18 mouse cellular contexts compared by ENCODE assay signal in the genomic region with DNA sequence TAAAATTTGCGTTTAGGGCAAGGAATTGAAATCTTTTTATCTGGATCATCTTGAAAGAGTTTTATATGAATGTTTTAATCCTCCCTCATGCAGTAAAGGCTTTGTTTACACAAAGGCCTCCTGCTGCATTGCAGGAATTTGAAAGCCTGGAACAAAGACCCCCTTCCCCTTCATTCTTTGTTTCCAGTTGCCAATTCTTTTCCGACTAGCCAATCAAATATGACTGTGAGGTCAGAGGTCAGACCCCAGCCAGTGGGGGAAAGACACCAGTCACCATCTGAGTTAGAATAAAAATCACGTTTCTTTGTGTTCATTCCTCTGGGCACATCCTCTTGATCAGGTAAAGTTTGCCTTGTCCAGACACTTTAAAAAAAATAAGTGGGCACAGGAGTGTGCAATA.
"Had no signal": no experiment of that assay in that cellular context is flagged by ENCODE, and none has a peak within 500 bp of the region (broad histone marks: within the 10 kb centered on the region; RNA-seq: fewer than 3 reads in every experiment).

No protein-coding gene starts in this region.

- H3K36me3 ChIP-seq: limb, embryonic 12.5 days; liver, embryonic 13.5 days; lung, embryonic 15.5 days; neural tube, embryonic 13.5 days had no signal

- H3K4me3 ChIP-seq: limb, embryonic 12.5 days; liver, embryonic 13.5 days; lung, embryonic 15.5 days; neural tube, embryonic 13.5 days had no signal

- H3K9ac ChIP-seq: limb, embryonic 12.5 days; liver, embryonic 13.5 days; liver, postnatal 0 days; lung, embryonic 15.5 days; neural tube, embryonic 13.5 days had no signal

- DNase-seq: kidney, adult 9 months; kidney, postnatal 36 days; layer of hippocampus, adult 9-11 months; liver; liver, embryonic 13.5 days; liver, postnatal 0 days; lung, postnatal 14 days; midbrain, embryonic 14.5 days; right cerebral cortex, adult 18-20 months; thymus, adult 18-20 months; thymus, postnatal 14 days had no signal

- H3K4me1 ChIP-seq: limb, embryonic 12.5 days; liver, embryonic 13.5 days; lung, embryonic 15.5 days; megakaryocyte, embryonic 14.5 days; neural tube, embryonic 13.5 days had no signal

- ATAC-seq: liver, postnatal 0 days had no signal

- H3K27ac ChIP-seq: kidney, postnatal 0 days; limb, embryonic 12.5 days; liver, embryonic 13.5 days; lung, embryonic 15.5 days; macrophage; neural tube, embryonic 13.5 days; stomach, postnatal 0 days had no signal

- H3K9me3 ChIP-seq: limb, embryonic 12.5 days; lung, embryonic 15.5 days; neural tube, embryonic 13.5 days had no signal

- H3K4me2 ChIP-seq: limb, embryonic 12.5 days; liver, embryonic 13.5 days; lung, embryonic 15.5 days; neural tube, embryonic 13.5 days had no signal

- H3K27me3 ChIP-seq: limb, embryonic 12.5 days; liver, embryonic 13.5 days; lung, embryonic 15.5 days; megakaryocyte, embryonic 14.5 days; neural tube, embryonic 13.5 days had no signal
